Mouse (Mus musculus) MEL-GATA-1-ER (cell line): ENCODE measurements around the gene Ildr1.

Experiments
- DNase-seq: peaks from one replicate; pipeline ENCODE4 v3.0.0-alpha.2; 2012; ENCODE audit warnings: low read depth; ENCODE audit errors: extremely low read depth

The Ildr1 gene

DNA sequence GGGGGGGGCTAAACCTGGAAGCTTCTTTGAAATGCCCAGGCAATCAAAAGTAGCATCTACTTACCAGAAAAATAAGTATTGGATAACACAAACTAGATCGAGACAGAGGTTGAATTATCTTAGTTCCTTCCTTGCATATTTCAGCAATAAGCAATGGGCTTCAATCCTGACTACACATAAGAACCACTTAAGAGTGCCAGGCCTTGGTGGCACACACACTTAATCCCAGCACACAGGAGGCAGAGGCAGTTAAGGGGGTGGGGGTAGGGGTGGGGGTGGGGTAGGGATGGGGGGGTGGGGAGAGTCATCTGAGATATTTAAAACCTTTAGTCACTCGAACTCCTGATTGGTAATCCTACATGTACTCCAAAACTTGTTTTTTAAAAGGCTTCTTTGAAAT is 77.5 kb downstream of the Ildr1 start:
- no peak for DNase-seq

- DNase-seq: no peak
These were observed 77.9 kb downstream of the Ildr1 start for GRCm38 (mm10) chr16:36771703-36772102.

DNA sequence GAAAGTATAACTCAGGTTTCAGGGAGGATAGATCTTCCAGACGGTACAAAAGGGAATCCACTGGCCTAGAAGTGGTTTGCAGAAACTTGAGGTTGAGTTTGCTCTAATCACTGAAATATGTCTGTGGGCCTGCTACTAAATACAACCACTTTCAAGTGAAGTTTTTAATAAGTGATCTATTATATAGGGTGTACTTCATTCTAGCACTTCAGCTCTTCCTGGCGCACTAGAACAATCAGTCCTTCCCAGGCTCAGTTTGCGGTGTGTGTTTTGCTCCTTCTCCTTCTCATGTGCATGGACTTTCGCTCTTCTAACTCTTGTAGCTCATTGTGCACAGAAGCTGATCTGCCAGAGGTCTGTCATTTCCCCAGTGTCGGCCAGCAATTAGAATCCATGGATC is 79.2 kb downstream of the Ildr1 start:
- DNase-seq: no peak

DNA sequence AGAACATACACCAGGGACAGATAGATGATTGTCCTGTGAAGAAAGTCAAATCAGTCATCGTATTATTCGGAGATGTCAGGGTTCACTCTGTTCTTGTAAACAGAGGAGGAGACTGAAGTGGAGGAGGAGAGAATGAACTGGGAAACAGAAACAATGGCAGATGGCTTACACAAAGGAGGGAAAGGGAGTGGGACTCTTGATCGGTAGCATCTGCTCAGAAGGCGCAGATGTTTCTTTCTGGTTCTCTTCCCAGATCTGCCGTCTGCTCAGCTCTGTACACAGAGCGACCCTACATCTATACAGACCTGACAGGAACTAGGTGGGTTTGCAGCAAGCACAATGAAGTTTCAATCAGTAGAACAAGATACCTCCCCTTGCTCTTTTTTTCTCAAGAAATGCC is 81.9 kb downstream of the Ildr1 start:
- no peak for DNase-seq
